Comparison of ENCODE assay signal across 12 mouse cellular contexts in the genomic region with DNA sequence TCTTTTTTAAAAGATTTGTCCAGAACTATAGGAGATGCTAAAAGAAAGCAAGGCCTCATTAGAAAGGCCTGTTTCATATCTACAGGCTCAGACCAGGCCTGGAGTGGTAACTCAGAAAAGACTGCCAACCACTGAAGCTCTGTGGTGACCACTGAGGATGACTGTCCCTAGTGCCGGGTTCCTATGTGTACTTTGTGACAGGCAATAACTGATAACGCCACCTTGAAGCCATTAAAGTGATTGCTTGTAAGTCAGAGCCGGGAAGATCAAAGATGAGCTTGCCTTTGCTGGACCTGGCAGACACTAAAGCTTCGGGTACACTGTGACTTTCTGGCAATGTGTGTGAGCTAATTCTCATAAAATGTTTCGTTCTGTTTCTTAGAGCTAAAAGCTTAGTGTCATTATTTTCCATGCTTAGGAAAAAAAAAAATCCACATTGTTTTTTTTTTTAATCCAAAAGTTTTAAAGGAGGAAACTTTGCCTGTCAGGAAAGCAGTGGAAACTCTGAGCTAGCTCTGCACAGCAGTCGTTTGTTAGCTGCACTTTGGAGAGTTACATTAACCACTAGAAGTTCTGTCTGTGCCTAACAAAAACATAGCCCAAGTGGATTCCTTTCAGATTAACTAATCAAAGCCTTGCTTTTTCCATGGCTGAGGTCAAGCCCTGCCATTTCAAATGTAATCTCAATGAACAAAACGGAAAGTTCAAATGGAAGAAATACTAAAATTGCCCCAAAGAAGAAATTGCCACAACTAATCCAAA. TPM values are rescaled to one million over a fixed set of nuclear protein-coding genes. Genes with fewer than 3 reads are reported as not detected.
A peak's percentile ranks its signal among the peaks of the same experiment; 100 is the strongest.
DNase-seq lines count a peak whose midpoint lies in the region; ATAC-seq and TF ChIP-seq lines count a peak whose summit lies in the region.
"Had no signal": no experiment of that assay in that cellular context is flagged by ENCODE, and none has a peak within 500 bp of the region (broad histone marks: within the 10 kb centered on the region; RNA-seq: fewer than 3 reads in every experiment).

No protein-coding gene starts in this region.

- no peaks in the 10 kb centered on the region for H3K9me3 ChIP-seq in heart, embryonic 14.5 days (ENCODE audit: control insufficient read depth, low read length)
- no peaks in the 10 kb centered on the region for H3K9me3 ChIP-seq in embryonic facial prominence, embryonic 12.5 days
- H3K9me3 ChIP-seq in limb, embryonic 14.5 days (ENCODE audit: control insufficient read depth, low read length): no peaks in the 10 kb centered on the region
- no peaks in the 10 kb centered on the region for H3K9me3 ChIP-seq in hindbrain, embryonic 11.5 days (ENCODE audit: control insufficient read depth, low read length)
- H3K9me3 ChIP-seq: forebrain, embryonic 13.5 days; hindbrain, embryonic 13.5 days had no signal

- H3K9ac ChIP-seq in heart, embryonic 14.5 days (ENCODE audit: low read length): peak overlapping the region; percentile 25; the same call in 1 of the 2 replicates
- H3K9ac ChIP-seq in embryonic facial prominence, embryonic 12.5 days: no peak overlapping the region
- H3K9ac ChIP-seq in limb, embryonic 14.5 days (ENCODE audit: low read depth, low read length, severe bottlenecking): peak overlapping the region; percentile 32; the same call in 1 of the 2 replicates
- no peak overlapping the region for H3K9ac ChIP-seq in hindbrain, embryonic 11.5 days (ENCODE audit: low read depth, low read length)
- H3K9ac ChIP-seq: forebrain, embryonic 13.5 days; hindbrain, embryonic 13.5 days had no signal

- H3K36me3 ChIP-seq in heart, embryonic 14.5 days (ENCODE audit: control insufficient read depth, insufficient read depth, low read length): peaks cover 3% of the 10 kb centered on the region; the same call in 1 of the 2 replicates
- no peaks in the 10 kb centered on the region for H3K36me3 ChIP-seq in embryonic facial prominence, embryonic 12.5 days
- H3K36me3 ChIP-seq in limb, embryonic 14.5 days (ENCODE audit: control insufficient read depth, insufficient read depth, low read length): peaks cover 14% of the 10 kb centered on the region; the same call in 1 of the 2 replicates
- H3K36me3 ChIP-seq in hindbrain, embryonic 11.5 days (ENCODE audit: control insufficient read depth, insufficient read depth, low read length): no peaks in the 10 kb centered on the region
- H3K36me3 ChIP-seq: hindbrain, embryonic 13.5 days had no signal

- intact Hi-C loops in heart, postnatal 14 days (cut with DNase I): loop anchor here (2.0 to 10.0 kb wide), 3 partner anchors 291 to 571 kb away; no protein-coding TSS in a partner anchor

- H3K27ac ChIP-seq in heart, embryonic 14.5 days (replicated peaks in 1 of 2; ENCODE audit: control insufficient read depth in 1 of 2, insufficient read depth in 1 of 2, low read depth in 2 of 2, low read length in 2 of 2): peak overlapping the region; percentile 46 to 66
- peak overlapping the region; percentile 69 for H3K27ac ChIP-seq in embryonic facial prominence, embryonic 12.5 days
- H3K27ac ChIP-seq in limb, embryonic 14.5 days (replicated peaks; ENCODE audit: low read depth, low read length): peak overlapping the region; percentile 63
- H3K27ac ChIP-seq in hindbrain, embryonic 11.5 days (ENCODE audit: low read depth, low read length): no peak overlapping the region
- H3K27ac ChIP-seq: forebrain, embryonic 13.5 days; hindbrain, embryonic 13.5 days had no signal

- no peak for TF ChIP-seq POLR2A in limb, embryonic 14.5 days (IDR thresholded peaks at IDR 0.05; ENCODE audit: borderline replicate concordance, extremely low read depth, insufficient read depth, insufficient read length)

- no peak for DNase-seq in heart, postnatal 14 days
- DNase-seq in adipocyte (ENCODE audit: low spot score): peak; percentile 52
- DNase-seq in limb, embryonic 14.5 days (ENCODE audit: low spot score): peak; percentile 50
- no peak for DNase-seq in cerebellum, adult 8-10 months
- DNase-seq in adrenal gland, postnatal 14 days: no peak
- DNase-seq in hindbrain, embryonic 11.5 days (ENCODE audit: low spot score): no peak
- DNase-seq: cerebellum, adult 18-20 months; spleen, adult 18-20 months had no signal

- no peak for ATAC-seq in heart, embryonic 14.5 days (ENCODE audit: insufficient number of reproducible peaks, insufficient read depth, low FRiP score, low read depth)
- no peak for ATAC-seq in embryonic facial prominence, embryonic 12.5 days (ENCODE audit: insufficient number of reproducible peaks, insufficient read depth, low FRiP score, low TSS enrichment)
- ATAC-seq in limb, embryonic 14.5 days (ENCODE audit: low FRiP score, low read depth): no peak
- no peak for ATAC-seq in hindbrain, embryonic 11.5 days (ENCODE audit: low FRiP score)
- ATAC-seq: forebrain, embryonic 13.5 days had no signal

- H3K4me3 ChIP-seq in heart, embryonic 14.5 days (ENCODE audit: control insufficient read depth in 1 of 2, insufficient read depth in 1 of 2, low read depth in 1 of 2, low read length in 2 of 2): no peak overlapping the region
- 0 out of 2 replicates have a peak overlapping the region, but pooled peaks have one; percentile 1 for H3K4me3 ChIP-seq in embryonic facial prominence, embryonic 12.5 days
- H3K4me3 ChIP-seq in limb, embryonic 14.5 days (replicated peaks; ENCODE audit: low read length): peak overlapping the region; percentile 21
- H3K4me3 ChIP-seq in hindbrain, embryonic 11.5 days (ENCODE audit: low read depth, low read length): no peak overlapping the region
- H3K4me3 ChIP-seq: forebrain, embryonic 13.5 days; hindbrain, embryonic 13.5 days had no signal

- peak overlapping the region; percentile 32 for H3K4me2 ChIP-seq in heart, embryonic 14.5 days (ENCODE audit: low read length)
- H3K4me2 ChIP-seq in embryonic facial prominence, embryonic 12.5 days (replicated peaks): peak overlapping the region; percentile 34
- H3K4me2 ChIP-seq in limb, embryonic 14.5 days (replicated peaks; ENCODE audit: low read depth, low read length, severe bottlenecking): peak overlapping the region; percentile 44
- no peak overlapping the region for H3K4me2 ChIP-seq in hindbrain, embryonic 11.5 days (replicated peaks; ENCODE audit: low read depth, low read length)
- H3K4me2 ChIP-seq: forebrain, embryonic 13.5 days; hindbrain, embryonic 13.5 days had no signal

- 12% methylated on average over 7 of the region's 7 CpGs for WGBS in heart, embryonic 14.5 days
- 11% methylated on average over 7 of the region's 7 CpGs for WGBS in embryonic facial prominence, embryonic 12.5 days
- 12% methylated on average over 7 of the region's 7 CpGs for WGBS in limb, embryonic 14.5 days
- 59% methylated on average over 7 of the region's 7 CpGs for WGBS in hindbrain, embryonic 11.5 days

- H3K27me3 ChIP-seq in heart, embryonic 14.5 days (ENCODE audit: control insufficient read depth, insufficient read depth, low read length): no peaks in the 10 kb centered on the region
- no peaks in the 10 kb centered on the region for H3K27me3 ChIP-seq in embryonic facial prominence, embryonic 12.5 days
- no peaks in the 10 kb centered on the region for H3K27me3 ChIP-seq in limb, embryonic 14.5 days (ENCODE audit: control insufficient read depth, insufficient read depth, low read length)
- no peaks in the 10 kb centered on the region for H3K27me3 ChIP-seq in hindbrain, embryonic 11.5 days (ENCODE audit: control insufficient read depth, insufficient read depth, low read length)
- H3K27me3 ChIP-seq: forebrain, embryonic 13.5 days; hindbrain, embryonic 13.5 days had no signal

- no peaks in the 10 kb centered on the region for H3K4me1 ChIP-seq in heart, embryonic 14.5 days (ENCODE audit: control insufficient read depth in 2 of 2, insufficient read depth in 2 of 2, low read length in 2 of 2)
- peaks cover 10% of the 10 kb centered on the region for H3K4me1 ChIP-seq in embryonic facial prominence, embryonic 12.5 days
- H3K4me1 ChIP-seq in limb, embryonic 14.5 days (ENCODE audit: control insufficient read depth, insufficient read depth, low read length): peaks cover 11% of the 10 kb centered on the region; the same call in 1 of the 2 replicates
- no peaks in the 10 kb centered on the region for H3K4me1 ChIP-seq in hindbrain, embryonic 11.5 days (replicated peaks; ENCODE audit: control insufficient read depth, insufficient read depth, low read length)
- H3K4me1 ChIP-seq: forebrain, embryonic 13.5 days; hindbrain, embryonic 13.5 days had no signal

RNA-seq across cellular contexts. Expression of a gene that starts 4.6 kb away (rescaled TPM):
- 784 and 972 TPM in 2 replicates for polyA plus RNA-seq in heart, embryonic 14.5 days (2014; fragmentation: Nextera tagmentation; extraction: Ambion mirVana)
- total RNA-seq in heart, postnatal 14 days (2021): 1,000 to 10,000 TPM; 1,086 to 1,192 TPM
- 1,189 and 1,192 TPM in 2 replicates for polyA plus RNA-seq in embryonic facial prominence, embryonic 12.5 days (2016; fragmentation: Nextera tagmentation; extraction: Ambion mirVana)
- 1,105 and 1,514 TPM in 2 replicates for polyA plus RNA-seq in limb, embryonic 14.5 days (2012; rRNA removed)
- polyA plus RNA-seq in limb, embryonic 14.5 days (2014; fragmentation: Nextera tagmentation; extraction: Ambion mirVana): 2,620 and 2,998 TPM in 2 replicates
- total RNA-seq in adrenal gland, postnatal 14 days (2021): 603 and 739 TPM in 2 replicates
- polyA plus RNA-seq in hindbrain, embryonic 11.5 days (2014; fragmentation: Nextera tagmentation; extraction: Ambion mirVana): 310 and 317 TPM in 2 replicates

Comparison
In these comparisons a context has a peak if more than half of its experiments do, and no peak if none do; other contexts are left out.
1. H3K4me3 ChIP-seq: peak in embryonic facial prominence, embryonic 12.5 days (single experiment) and limb, embryonic 14.5 days (single experiment); none in heart, embryonic 14.5 days (0 of 2) and hindbrain, embryonic 11.5 days (single experiment).
2. H3K9ac ChIP-seq: peak in heart, embryonic 14.5 days (single experiment) and limb, embryonic 14.5 days (single experiment); none in embryonic facial prominence, embryonic 12.5 days (single experiment) and hindbrain, embryonic 11.5 days (single experiment).
3. DNase-seq: peak in adipocyte (single experiment) and limb, embryonic 14.5 days (single experiment); none in heart, postnatal 14 days (0 of 2), cerebellum, adult 8-10 months (single experiment), adrenal gland, postnatal 14 days (single experiment) and hindbrain, embryonic 11.5 days (single experiment).